Mouse (Mus musculus) limb, embryonic 10.5 days (tissue): ENCODE results near the gene Spryd3. TPM values are rescaled to one million over a fixed set of nuclear protein-coding genes. Genes with fewer than 3 reads are reported as not detected.

Source experiments
- DNase-seq: peaks from one replicate; pipeline ENCODE4 v3.0.0-alpha.2; 2017; ENCODE audit warnings: low spot score
- H3K27ac ChIP-seq: fragments of 300-500 bp; sonication (generic); 2 replicates; pipeline ENCODE4 v1.5.1; 2016; ENCODE audit warnings: mild to moderate bottlenecking
- H3K27me3 ChIP-seq: fragments of 300-500 bp; sonication (generic); 2 replicates; pipeline ENCODE4 v1.6.1; 2016; ENCODE audit warnings: low read depth, mild to moderate bottlenecking; ENCODE audit not compliant: poor library complexity, severe bottlenecking
- H3K36me3 ChIP-seq: fragments of 300-500 bp; sonication (generic); 2 replicates; pipeline ENCODE4 v1.6.1; 2016; ENCODE audit warnings: mild to moderate bottlenecking, moderate library complexity
- H3K4me1 ChIP-seq: fragments of 300-500 bp; sonication (generic); 2 replicates; pipeline ENCODE4 v1.6.1; 2016
- H3K4me3 ChIP-seq: fragments of 300-500 bp; sonication (generic); 2 replicates; pipeline ENCODE4 v1.5.1; 2016; ENCODE audit warnings: mild to moderate bottlenecking, moderate library complexity
- H3K9me3 ChIP-seq: fragments of 300-500 bp; sonication (generic); replicated peaks from 2 replicates; pipeline ENCODE4 v1.6.1; 2016; ENCODE audit warnings: mild to moderate bottlenecking
- WGBS: fragments of 180-500 bp; shearing (Covaris S2); methylation state at CpG from one replicate; pipeline ENCODE4 v1.1.7; 2016; 5-methylcytosine and 5-hydroxymethylcytosine counted together
- polyA plus RNA-seq: library from polyadenylated mRNA; unstranded; fragments of >200 nt; fragmentation: Nextera tagmentation; extraction: Ambion mirVana; gene quantifications from 2 replicates; pipeline ENCODE4 v1.2.1, GENCODE M21; 2016

Spryd3 gene
- polyA plus RNA-seq, 1 experiment from 2014 or later, result 14.6 TPM

DNA sequence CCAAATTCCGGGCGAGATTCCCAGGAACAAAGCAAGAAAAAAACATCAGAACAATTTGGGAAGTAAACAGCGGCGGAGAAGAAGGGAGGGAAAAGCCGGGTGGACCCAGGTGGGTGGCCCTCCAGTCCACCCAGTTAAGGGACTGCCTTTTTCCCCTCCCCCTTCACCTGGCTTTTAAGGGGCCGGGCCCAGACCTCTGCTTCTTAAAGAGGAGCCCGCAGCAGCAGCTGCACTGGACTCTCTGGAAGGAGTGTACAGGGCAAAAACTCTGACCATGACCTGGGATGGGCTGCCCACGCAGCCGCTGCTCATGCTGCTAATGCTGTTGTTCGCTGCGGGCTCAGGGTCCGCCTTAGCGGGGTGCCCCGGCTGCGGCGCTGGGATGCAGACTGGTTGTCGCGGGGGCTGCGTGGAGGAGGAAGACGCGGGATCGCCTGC is 8.3 kb upstream of the Spryd3 start, which contains the start of gene Igfbp6:
Gene Igfbp6, plus strand, starts transcription at position 89 of the 438 bp plus-strand sequence.
- H3K4me1 ChIP-seq, result peaks cover 19% of the 10 kb centered on the region
- 4% methylated on average over 22 of the region's 22 CpGs for WGBS
- no peaks in the 10 kb centered on the region for H3K36me3 ChIP-seq
- H3K9me3 ChIP-seq, result no peaks in the 10 kb centered on the region
- peak within 1 kb of the TSS; percentile 53; the same call in 1 of the 2 replicates for H3K27ac ChIP-seq
- H3K27me3 ChIP-seq, result peaks cover 51% of the 10 kb centered on the region
- no peak for DNase-seq
- H3K4me3 ChIP-seq, result peak within 1 kb of the TSS; percentile 47

DNA sequence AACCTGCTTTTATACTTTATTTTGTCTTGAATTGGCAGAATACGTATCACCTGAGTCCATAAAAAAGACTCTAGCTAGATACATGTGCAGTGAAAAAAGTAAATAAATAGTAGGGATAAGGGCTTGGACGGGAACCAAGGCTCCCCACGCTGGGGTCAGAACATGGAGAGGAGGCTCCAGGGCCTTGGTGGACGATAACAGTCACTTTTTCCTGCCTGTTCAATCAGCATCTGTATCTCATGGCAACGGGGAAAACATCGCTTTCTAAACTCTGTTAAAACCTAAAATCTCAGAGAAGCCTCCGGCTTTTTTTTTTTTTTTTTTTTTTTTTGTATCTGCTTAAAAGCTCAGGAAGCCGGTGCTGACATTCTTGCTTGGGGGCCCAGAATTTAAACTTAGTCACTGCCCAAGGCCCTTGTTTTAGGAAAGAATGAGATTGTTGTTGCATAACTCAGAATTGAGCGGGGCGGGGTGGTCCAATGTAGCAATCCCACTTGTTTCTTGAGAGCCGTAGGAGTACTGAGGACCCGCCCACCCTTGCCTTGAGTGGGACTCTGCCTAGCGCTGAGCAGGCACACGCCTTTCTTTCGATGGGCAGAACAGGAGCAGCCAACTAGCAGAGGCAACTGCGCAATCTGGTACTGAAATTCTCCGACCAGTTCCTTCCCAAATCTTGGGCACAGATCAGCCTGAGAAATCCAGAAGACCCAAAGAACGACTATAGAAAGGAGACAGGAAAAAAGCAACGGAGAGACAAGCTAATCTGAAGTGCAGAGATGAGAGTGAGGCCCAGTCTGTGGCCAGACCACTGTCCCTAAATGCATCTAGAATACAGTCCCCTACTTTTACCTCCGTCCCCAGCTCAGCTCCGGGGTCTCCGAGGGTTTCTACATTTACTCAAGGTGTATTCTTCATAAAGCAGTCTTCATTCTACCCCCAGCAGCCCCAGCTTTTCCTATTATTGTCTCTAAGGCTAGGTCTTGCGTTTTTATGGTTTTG is 7.2 kb upstream of the Spryd3 start:
- 59% methylated on average over 23 of the region's 23 CpGs for WGBS

DNA sequence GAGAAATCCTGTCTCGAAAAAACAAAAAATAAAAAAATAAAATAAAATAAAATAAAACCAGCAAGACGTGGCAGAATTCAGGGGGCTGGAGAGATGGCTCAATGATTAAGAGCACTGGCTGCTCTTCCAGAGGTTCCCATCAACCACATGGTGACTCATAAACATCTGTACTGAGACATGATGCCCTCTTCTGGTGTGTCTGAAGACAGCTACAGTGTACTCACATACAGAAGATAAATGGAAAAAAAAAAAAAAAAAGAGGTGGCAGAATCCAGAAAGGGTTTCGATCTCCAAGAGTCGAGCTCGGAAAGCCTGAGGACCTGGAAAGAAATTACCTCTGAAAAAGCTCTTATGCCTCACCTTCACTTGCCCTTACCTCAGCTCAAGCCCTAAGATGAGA is 5.1 kb upstream of the Spryd3 start:
- no peak overlapping the region for H3K27ac ChIP-seq
- no peaks in the 10 kb centered on the region for H3K9me3 ChIP-seq
- peaks cover 22% of the 10 kb centered on the region for H3K4me1 ChIP-seq
- WGBS, result 92% methylated on average over 5 of the region's 5 CpGs
- H3K27me3 ChIP-seq, result peaks cover 44% of the 10 kb centered on the region
- H3K4me3 ChIP-seq, result no peak overlapping the region
- no peak for DNase-seq
- H3K36me3 ChIP-seq, result no peaks in the 10 kb centered on the region

More for the DNA sequence above, 7.2 kb upstream of the Spryd3 start:
- no peak for DNase-seq
- Histone ChIP-seq H3K36me3 (no peaks in the 10 kb centered on the region), H3K9me3 (no peaks in the 10 kb centered on the region), H3K4me3 (no peak overlapping the region), H3K4me1 (peaks cover 19% of the 10 kb centered on the region), H3K27me3 (peaks cover 51% of the 10 kb centered on the region), H3K27ac (no peak overlapping the region)

DNA sequence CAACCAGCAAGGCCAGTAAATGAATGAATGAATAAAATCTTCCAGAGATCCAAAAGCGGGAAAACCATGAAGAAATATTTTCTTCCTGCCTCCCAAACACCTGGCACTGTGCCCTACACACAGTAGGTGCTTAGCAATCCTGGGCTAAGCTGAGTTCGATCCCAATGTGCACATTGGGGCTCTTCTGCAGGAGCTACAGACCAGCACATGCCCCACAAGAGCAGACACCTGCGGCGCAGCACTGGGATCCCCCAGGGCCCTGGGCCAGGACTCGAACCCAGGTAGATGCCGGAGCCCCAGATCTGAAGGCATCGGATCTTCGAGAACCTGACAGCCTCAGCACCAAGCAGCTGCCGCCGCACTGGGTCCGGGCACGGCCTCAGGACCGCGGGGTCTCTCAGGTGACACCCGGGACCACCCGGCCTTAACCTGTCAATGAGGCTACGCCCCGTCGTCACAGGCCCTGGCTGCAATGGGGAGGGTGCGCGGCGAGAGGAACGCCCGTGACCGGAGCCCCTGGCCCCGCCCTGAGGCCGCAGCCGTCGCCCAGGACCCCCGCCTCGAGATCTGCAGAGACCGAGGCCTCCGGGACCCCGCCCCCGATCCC is 409 bp downstream of the Spryd3 start:
- peak overlapping the region; percentile 93 for H3K27ac ChIP-seq
- no peak for DNase-seq
- H3K4me3 ChIP-seq, result peak overlapping the region; percentile 81
- no peaks in the 10 kb centered on the region for H3K9me3 ChIP-seq
- H3K27me3 ChIP-seq, result no peaks in the 10 kb centered on the region
- H3K36me3 ChIP-seq, result peaks cover 28% of the 10 kb centered on the region
- peaks cover 22% of the 10 kb centered on the region for H3K4me1 ChIP-seq
- WGBS, result 4% methylated on average over 35 of the region's 35 CpGs

DNA sequence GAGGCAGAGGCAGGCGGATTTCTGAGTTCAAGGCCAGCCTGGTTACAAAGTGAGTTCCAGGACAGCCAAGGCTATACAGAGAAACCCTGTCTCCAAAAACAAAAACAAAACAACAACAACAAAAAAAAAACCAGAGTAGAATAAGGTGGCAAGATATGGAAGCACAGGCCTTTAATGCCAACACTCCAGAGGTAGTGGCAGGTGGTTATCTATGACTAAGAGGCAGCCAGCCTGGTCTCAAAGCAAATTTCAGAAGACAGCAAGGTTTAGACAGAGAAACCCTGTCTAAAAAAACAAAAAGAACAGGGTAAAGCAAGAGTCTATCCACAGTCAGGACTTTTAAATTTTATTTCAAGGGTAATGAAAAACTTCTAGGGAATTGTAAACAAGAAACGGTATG is 1.3 kb downstream of the Spryd3 start:
- 91% methylated on average over 2 of the region's 2 CpGs for WGBS
- Histone ChIP-seq H3K9me3 (no peaks in the 10 kb centered on the region), H3K36me3 (peaks cover 37% of the 10 kb centered on the region), H3K27me3 (no peaks in the 10 kb centered on the region), H3K27ac (no peak overlapping the region), H3K4me1 (peaks cover 22% of the 10 kb centered on the region), H3K4me3 (no peak overlapping the region)
- no peak for DNase-seq

DNA sequence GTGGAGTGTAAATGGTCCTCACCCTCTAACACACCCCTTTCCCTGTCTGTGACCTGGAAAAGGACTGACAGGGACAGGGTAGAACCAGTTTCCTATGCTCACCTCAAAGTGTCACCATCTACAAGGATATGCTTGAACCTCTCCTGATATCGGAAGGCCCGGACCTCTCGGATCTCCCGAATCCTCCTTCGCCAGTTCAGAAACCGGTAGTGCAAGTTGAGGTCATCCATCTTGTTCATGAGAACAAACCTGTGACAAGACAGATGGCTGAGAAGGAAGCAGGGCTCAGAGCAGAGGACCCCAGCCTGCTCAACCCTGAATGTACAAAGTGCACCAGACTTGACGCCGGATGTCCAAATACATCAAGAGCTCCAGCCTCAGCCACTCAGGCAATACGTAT is 2.7 kb downstream of the Spryd3 start:
- Histone ChIP-seq H3K4me3 (no peak overlapping the region), H3K27ac (no peak overlapping the region), H3K4me1 (peaks cover 22% of the 10 kb centered on the region), H3K27me3 (no peaks in the 10 kb centered on the region), H3K9me3 (no peaks in the 10 kb centered on the region), H3K36me3 (peaks cover 51% of the 10 kb centered on the region)
- WGBS, result 90% methylated on average over 9 of the region's 9 CpGs
- DNase-seq, result no peak

DNA sequence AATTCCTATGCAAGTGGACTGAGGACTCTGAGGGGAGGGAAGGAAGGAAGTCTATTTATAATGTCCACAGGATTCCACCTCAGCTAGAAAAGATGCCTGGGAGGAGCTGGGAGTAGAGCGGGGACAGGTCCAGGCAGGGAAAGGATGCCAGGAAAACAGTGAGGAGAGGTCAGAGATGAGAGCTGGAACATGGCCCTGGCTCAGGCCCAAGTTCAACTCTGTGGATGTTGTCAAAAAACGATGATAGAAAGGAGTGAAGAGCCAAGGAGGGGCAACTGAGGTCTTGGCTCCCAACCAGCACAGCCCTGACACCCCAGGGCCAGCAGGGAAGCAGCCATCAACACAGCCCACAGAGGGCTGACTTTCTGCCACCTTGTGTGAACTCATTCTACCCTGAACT is 9.7 kb downstream of the Spryd3 start:
- Histone ChIP-seq H3K27ac (no peak overlapping the region), H3K9me3 (no peaks in the 10 kb centered on the region), H3K36me3 (peaks cover 88% of the 10 kb centered on the region), H3K27me3 (no peaks in the 10 kb centered on the region), H3K4me3 (no peak overlapping the region), H3K4me1 (peaks cover 5% of the 10 kb centered on the region; the same call in 1 of the 2 replicates)
- 76% methylated on average over 2 of the region's 2 CpGs for WGBS
- DNase-seq, result no peak

DNA sequence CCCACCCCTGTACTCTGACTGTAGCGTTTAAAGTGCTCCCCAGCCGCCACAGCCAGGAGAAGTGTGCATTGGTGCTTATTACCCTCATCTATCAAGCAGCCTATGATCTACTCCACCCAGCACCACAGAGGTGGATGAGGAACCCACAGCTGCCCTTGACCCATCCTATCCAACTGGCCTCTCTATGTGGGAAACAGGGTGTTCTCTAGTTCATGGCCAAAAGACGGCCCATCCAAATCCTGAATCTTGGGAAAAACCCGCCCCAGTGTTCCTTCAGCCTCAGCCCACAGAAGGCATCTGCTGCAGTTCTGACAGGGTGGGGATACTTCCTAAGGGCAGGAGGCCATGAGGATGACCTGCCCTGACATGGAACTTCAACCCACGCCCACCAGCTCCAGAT is 15.5 kb downstream of the Spryd3 start:
- Histone ChIP-seq H3K9me3 (no peaks in the 10 kb centered on the region), H3K4me3 (no peak overlapping the region), H3K27ac (no peak overlapping the region), H3K36me3 (peaks cover 90% of the 10 kb centered on the region), H3K27me3 (no peaks in the 10 kb centered on the region), H3K4me1 (peaks cover 5% of the 10 kb centered on the region; the same call in 1 of the 2 replicates)
- WGBS, result 88% methylated on average over 5 of the region's 5 CpGs
- no peak for DNase-seq

DNA sequence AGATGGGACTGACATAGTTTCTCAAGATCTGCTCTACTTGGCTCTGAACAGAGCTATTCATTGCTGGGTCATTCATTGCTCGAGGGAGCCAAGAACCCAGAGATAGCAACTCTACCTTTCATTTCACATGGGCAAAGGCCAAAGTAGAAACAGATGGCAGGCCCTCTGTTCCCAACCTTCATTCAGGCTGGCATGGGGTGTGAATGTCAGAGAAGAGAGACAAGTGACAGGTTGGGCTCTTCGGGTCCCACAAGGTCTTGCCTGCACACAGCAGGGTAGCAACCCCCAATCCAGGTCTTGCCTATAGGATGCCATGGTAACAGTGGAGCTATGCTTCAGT is 16.2 kb downstream of the Spryd3 start:
- Histone ChIP-seq H3K4me3 (no peak overlapping the region), H3K9me3 (no peaks in the 10 kb centered on the region), H3K27ac (no peak overlapping the region), H3K4me1 (peaks cover 5% of the 10 kb centered on the region; the same call in 1 of the 2 replicates), H3K27me3 (no peaks in the 10 kb centered on the region), H3K36me3 (peaks cover 90% of the 10 kb centered on the region)
- WGBS, result 74% methylated on average over 2 of the region's 2 CpGs
- DNase-seq, result no peak

DNA sequence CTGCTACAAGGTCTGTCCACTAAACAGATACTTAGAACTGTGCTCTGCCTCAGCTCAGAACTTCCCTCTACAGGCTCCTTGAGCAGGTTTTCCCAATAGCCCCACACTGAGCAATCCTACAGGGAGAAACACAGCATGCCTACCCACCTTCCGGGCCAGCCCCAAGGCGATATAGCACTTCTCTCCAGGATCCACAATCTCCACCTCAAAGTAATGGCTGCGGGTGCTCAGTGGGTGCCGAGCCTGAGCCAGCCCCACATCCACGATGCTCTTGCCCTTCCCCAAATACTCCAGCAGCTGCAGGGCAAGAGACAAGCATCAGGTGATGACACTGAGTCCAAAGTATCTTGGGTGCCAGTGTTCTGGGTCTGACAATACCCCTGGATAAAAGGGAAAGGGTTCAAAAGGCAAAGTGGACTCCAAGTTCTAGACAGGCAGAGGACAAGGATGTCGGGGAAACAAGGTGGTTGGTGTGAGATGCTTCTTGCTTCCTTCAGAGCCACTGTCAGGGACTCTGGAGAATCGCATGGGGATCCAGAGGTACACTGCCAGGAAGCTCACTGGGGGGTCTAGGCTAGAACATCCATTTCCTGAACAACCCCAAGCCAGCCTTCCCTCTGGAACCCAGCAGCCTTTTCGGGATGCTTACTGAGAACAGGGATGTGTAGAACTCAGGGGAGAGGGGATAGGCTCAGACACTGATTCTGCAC is 16.8 kb downstream of the Spryd3 start:
- WGBS, result 71% methylated on average over 8 of the region's 8 CpGs
- DNase-seq, result no peak
- Histone ChIP-seq H3K4me3 (no peak overlapping the region), H3K4me1 (peaks cover 5% of the 10 kb centered on the region; the same call in 1 of the 2 replicates), H3K27me3 (no peaks in the 10 kb centered on the region), H3K9me3 (no peaks in the 10 kb centered on the region), H3K27ac (no peak overlapping the region), H3K36me3 (peaks cover 90% of the 10 kb centered on the region)

DNA sequence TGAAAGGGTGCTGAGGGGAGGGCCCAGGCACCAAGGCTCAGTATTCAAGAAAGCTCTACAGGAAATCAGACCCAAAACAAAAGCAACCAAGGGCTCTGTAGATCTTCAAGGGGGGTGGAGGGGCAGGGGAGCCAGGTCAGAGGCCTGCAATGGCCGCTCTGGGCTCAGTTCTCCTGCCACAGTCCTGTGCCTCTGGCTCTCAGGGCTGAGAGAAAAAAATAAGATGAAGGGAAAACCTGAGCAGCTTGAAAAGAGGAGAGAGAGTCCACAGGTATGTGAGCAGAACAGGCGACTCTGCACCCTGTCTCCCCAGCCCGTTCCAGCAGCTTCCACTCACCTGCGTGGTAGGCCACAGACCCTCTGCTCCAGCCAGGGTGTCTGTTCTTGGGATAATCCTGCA is 17.4 kb downstream of the Spryd3 start:
- no peaks in the 10 kb centered on the region for H3K27me3 ChIP-seq
- no peak for DNase-seq
- no peak overlapping the region for H3K4me3 ChIP-seq
- H3K27ac ChIP-seq, result no peak overlapping the region
- H3K4me1 ChIP-seq, result peaks cover 6% of the 10 kb centered on the region; the same call in 1 of the 2 replicates
- peaks cover 95% of the 10 kb centered on the region for H3K36me3 ChIP-seq
- H3K9me3 ChIP-seq, result no peaks in the 10 kb centered on the region
- 85% methylated on average over 4 of the region's 4 CpGs for WGBS

DNA sequence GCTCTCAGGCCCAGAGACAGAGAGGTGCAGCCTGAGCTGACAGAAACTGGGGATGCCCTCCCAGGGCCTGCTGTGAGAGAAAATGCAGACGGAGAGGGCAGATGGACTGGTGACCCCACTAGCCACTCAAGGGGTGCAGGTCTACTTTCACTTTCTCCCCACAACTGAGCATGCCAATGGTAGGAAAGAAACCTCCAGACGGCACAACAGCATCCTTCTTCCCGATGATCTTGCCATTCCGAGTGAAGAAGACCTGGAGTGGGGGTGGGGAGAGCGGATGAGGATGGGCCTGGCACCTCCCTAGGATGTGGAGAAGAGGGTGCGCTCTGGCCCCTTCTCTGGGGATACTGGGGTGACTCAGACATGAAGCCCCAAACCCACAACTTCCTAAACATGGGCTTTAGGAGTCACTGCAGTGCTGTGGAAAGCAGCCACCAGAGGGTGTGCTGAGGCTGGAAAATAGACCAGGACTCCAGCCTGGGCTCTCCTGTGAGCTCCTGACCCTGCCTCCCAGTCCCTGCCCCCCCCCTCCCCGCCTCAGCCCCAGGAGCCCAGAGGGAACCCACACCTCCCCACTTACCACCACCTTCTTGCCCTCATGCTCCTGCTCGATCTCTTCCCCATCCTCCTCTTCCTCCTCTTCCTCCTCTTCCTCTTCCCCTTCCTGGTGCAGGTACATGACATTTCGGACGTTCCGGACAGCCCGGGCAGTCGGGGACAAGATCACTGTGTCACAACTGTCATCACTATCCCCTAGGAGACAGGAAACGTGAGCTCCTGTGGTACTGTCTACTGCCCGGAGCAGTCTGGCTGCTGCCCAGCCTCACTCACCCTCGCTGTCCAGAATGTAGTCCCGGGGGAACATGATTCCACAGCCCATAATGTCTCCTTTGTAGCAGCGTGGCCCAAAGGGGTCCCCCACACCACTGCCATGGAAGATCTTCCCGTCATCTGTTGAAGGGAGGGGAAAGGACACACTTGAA is 18.3 kb downstream of the Spryd3 start:
- peaks cover 98% of the 10 kb centered on the region for H3K36me3 ChIP-seq
- no peak for DNase-seq
- no peaks in the 10 kb centered on the region for H3K27me3 ChIP-seq
- H3K4me3 ChIP-seq, result no peak overlapping the region
- 84% methylated on average over 19 of the region's 19 CpGs for WGBS
- H3K9me3 ChIP-seq, result no peaks in the 10 kb centered on the region
- H3K27ac ChIP-seq, result no peak overlapping the region
- peaks cover 12% of the 10 kb centered on the region for H3K4me1 ChIP-seq
